Mouse (Mus musculus): ENCODE data around the gene Ephb3.
"Not testable (repeated sequence)": the region's sequence is repeated elsewhere in the genome, so short reads cannot be mapped to it uniquely, and the experiment has no call there.

DNA sequence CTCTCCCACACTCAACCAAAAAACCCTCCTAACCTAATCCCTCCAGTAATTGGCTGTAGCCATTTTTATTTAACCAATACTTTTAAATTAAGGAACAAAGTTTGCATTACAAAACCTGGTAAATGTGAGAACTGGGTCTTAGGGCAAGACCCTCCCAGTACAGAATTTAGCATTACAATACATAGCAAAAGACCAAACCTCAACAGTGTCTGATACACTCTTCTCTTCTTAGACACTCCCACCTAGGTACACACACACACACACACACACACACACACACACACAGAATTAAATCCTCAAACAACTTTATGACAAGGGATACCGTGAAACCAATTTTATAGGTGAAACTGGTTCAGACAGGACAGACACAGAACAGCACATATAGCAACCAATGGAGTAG lies 45.3 kb upstream of the Ephb3 start:
- not testable (repeated sequence) for TF ChIP-seq CTCF, EP300 (IDR thresholded peaks at IDR 0.05; ENCODE audit: low read depth)

All from heart, postnatal 0 days (tissue).